Mouse (Mus musculus) forebrain, embryonic 13.5 days (tissue): ENCODE results near the gene Crip3. TPM values are rescaled to one million over a fixed set of nuclear protein-coding genes. Genes with fewer than 3 reads are reported as not detected.

Experiments used
- ATAC-seq: fragments of 200-750 bp; cut with Nextera tagmentation; 2 replicates; pipeline ENCODE4 v1.8.0; 2017
- H3K27ac ChIP-seq: fragments of 300-500 bp; sonication (generic); 2 replicates; pipeline ENCODE4 v1.5.1; 2015; ENCODE audit warnings: inconsistent platforms, mild to moderate bottlenecking, moderate library complexity
- H3K27me3 ChIP-seq: fragments of 300-500 bp; sonication (generic); 2 replicates; pipeline ENCODE4 v1.6.1; 2015; ENCODE audit warnings: mild to moderate bottlenecking, inconsistent platforms
- H3K36me3 ChIP-seq: fragments of 300-500 bp; sonication (generic); 2 replicates; pipeline ENCODE4 v1.6.1; 2015; ENCODE audit warnings: mild to moderate bottlenecking, inconsistent platforms; ENCODE audit not compliant: poor library complexity, severe bottlenecking
- H3K4me1 ChIP-seq: fragments of 300-500 bp; sonication (generic); 2 replicates; pipeline ENCODE4 v1.6.1; 2015; ENCODE audit warnings: inconsistent platforms
- H3K4me2 ChIP-seq: fragments of 300-500 bp; sonication (generic); 2 replicates; pipeline ENCODE4 v1.6.1; 2015; ENCODE audit warnings: inconsistent platforms, mild to moderate bottlenecking, moderate library complexity
- H3K4me3 ChIP-seq: fragments of 300-500 bp; sonication (generic); 2 replicates; pipeline ENCODE4 v1.5.1; 2015; ENCODE audit warnings: mild to moderate bottlenecking, inconsistent platforms
- H3K9ac ChIP-seq: fragments of 300-500 bp; sonication (generic); 2 replicates; pipeline ENCODE4 v1.6.1; 2015; ENCODE audit warnings: mild to moderate bottlenecking, inconsistent platforms
- H3K9me3 ChIP-seq: fragments of 300-500 bp; sonication (generic); replicated peaks from 2 replicates; pipeline ENCODE4 v1.6.1; 2016; ENCODE audit warnings: inconsistent platforms
- WGBS: fragments of 180-500 bp; shearing (Covaris S2); methylation state at CpG from one replicate; pipeline ENCODE4 v1.1.7; 2015; 5-methylcytosine and 5-hydroxymethylcytosine counted together
- polyA plus RNA-seq: library from polyadenylated mRNA; unstranded; fragments of >200 nt; fragmentation: Nextera tagmentation; extraction: Ambion mirVana; gene quantifications from 2 replicates; pipeline ENCODE4 v1.2.1, GENCODE M21; 2015

Gene Crip3
- polyA plus RNA-seq, 1 experiment from 2014 or later, result 0.75 TPM

- Histone ChIP-seq H3K36me3 (no peaks in the 10 kb centered on the region), H3K4me2 (no peak overlapping the region), H3K27me3 (peaks cover 8% of the 10 kb centered on the region), H3K27ac (no peak overlapping the region), H3K9me3 (no peaks in the 10 kb centered on the region), H3K4me1 (peaks cover 12% of the 10 kb centered on the region; the same call in 1 of the 2 replicates), H3K4me3 (no peak overlapping the region), H3K9ac (no peak overlapping the region)
- WGBS, result 25% methylated on average over 23 of the region's 23 CpGs
- peak; percentile 73 for ATAC-seq
Measured at GRCm38 (mm10) chr17:46436672-46437366, 8.1 kb downstream of the Crip3 start.

GRCm38 (mm10) chr17:46438298-46438873 is 9.7 kb downstream of the Crip3 start, which contains the start of gene Slc22a7:
TSS of gene Slc22a7 (minus strand) at chr17:46438457.
- 88% methylated on average over 4 of the region's 4 CpGs for WGBS
- Histone ChIP-seq H3K4me1 (peaks cover 12% of the 10 kb centered on the region; the same call in 1 of the 2 replicates), H3K27ac (no peak within 1 kb of the TSS), H3K36me3 (no peaks in the 10 kb centered on the region), H3K9me3 (no peaks in the 10 kb centered on the region), H3K27me3 (peaks cover 19% of the 10 kb centered on the region), H3K4me2 (no peak within 1 kb of the TSS), H3K9ac (no peak within 1 kb of the TSS), H3K4me3 (no peak within 1 kb of the TSS)
- no peak for ATAC-seq

GRCm38 (mm10) chr17:46439176-46439575 is 10.4 kb downstream of the Crip3 start:
- Histone ChIP-seq H3K4me2 (no peak overlapping the region), H3K27me3 (peaks cover 24% of the 10 kb centered on the region), H3K9ac (no peak overlapping the region), H3K36me3 (no peaks in the 10 kb centered on the region), H3K4me1 (peaks cover 7% of the 10 kb centered on the region; the same call in 1 of the 2 replicates), H3K9me3 (no peaks in the 10 kb centered on the region), H3K27ac (no peak overlapping the region), H3K4me3 (no peak overlapping the region)
- 96% methylated on average over 10 of the region's 10 CpGs for WGBS
- ATAC-seq, result no peak

- no peak for ATAC-seq
- Histone ChIP-seq H3K4me3 (no peak overlapping the region), H3K9me3 (no peaks in the 10 kb centered on the region)
Measured at GRCm38 (mm10) chr17:46444839-46445579, 16.3 kb downstream of the Crip3 start.

GRCm38 (mm10) chr17:46446264-46446663 is 17.5 kb downstream of the Crip3 start:
- no peak for ATAC-seq
- peaks cover 4% of the 10 kb centered on the region for H3K4me1 ChIP-seq
- 90% methylated on average over 16 of the region's 16 CpGs for WGBS

More at GRCm38 (mm10) chr17:46444839-46445579, 16.3 kb downstream of the Crip3 start:
- peaks cover 51% of the 10 kb centered on the region for H3K27me3 ChIP-seq
- peaks cover 15% of the 10 kb centered on the region; the same call in 1 of the 2 replicates for H3K36me3 ChIP-seq
- peak overlapping the region; percentile 32 for H3K4me2 ChIP-seq
- WGBS, result 1% methylated on average over 41 of the region's 50 CpGs
- no peak overlapping the region for H3K27ac ChIP-seq
- no peak overlapping the region for H3K9ac ChIP-seq
- peaks cover 4% of the 10 kb centered on the region for H3K4me1 ChIP-seq

GRCm38 (mm10) chr17:46452683-46453082 is 24.0 kb downstream of the Crip3 start:
- H3K4me2 ChIP-seq, result no peak overlapping the region
- no peak overlapping the region; the same call in 1 of the 2 replicates for H3K27ac ChIP-seq
- H3K36me3 ChIP-seq, result peaks cover 7% of the 10 kb centered on the region; the same call in 1 of the 2 replicates
- H3K9ac ChIP-seq, result no peak overlapping the region
- no peaks in the 10 kb centered on the region for H3K9me3 ChIP-seq
- H3K4me1 ChIP-seq, result peaks cover 35% of the 10 kb centered on the region
- peaks cover 30% of the 10 kb centered on the region for H3K27me3 ChIP-seq
- no peak overlapping the region for H3K4me3 ChIP-seq
- WGBS, result 35% methylated on average over 5 of the region's 5 CpGs
- no peak for ATAC-seq

More at GRCm38 (mm10) chr17:46446264-46446663, 17.5 kb downstream of the Crip3 start:
- H3K9me3 ChIP-seq, result no peaks in the 10 kb centered on the region
- no peak overlapping the region for H3K4me3 ChIP-seq
- peaks cover 18% of the 10 kb centered on the region; the same call in 1 of the 2 replicates for H3K36me3 ChIP-seq
- H3K27me3 ChIP-seq, result peaks cover 51% of the 10 kb centered on the region
- no peak overlapping the region for H3K27ac ChIP-seq
- H3K9ac ChIP-seq, result no peak overlapping the region
- H3K4me2 ChIP-seq, result no peak overlapping the region

GRCm38 (mm10) chr17:46453302-46453948 is 24.7 kb downstream of the Crip3 start:
- 7% methylated on average over 13 of the region's 13 CpGs for WGBS
- Histone ChIP-seq H3K9me3 (no peaks in the 10 kb centered on the region), H3K27me3 (peaks cover 34% of the 10 kb centered on the region), H3K4me2 (peak overlapping the region; percentile 72; the same call in 1 of the 2 replicates), H3K4me3 (0 out of 2 replicates have a peak overlapping the region, but pooled peaks have one; percentile 35), H3K9ac (0 out of 2 replicates have a peak overlapping the region, but pooled peaks have one; percentile 58), H3K27ac (no peak overlapping the region), H3K36me3 (peaks cover 8% of the 10 kb centered on the region), H3K4me1 (peaks cover 35% of the 10 kb centered on the region)
- ATAC-seq, result no peak

- Histone ChIP-seq H3K9ac (peak overlapping the region; percentile 58), H3K27me3 (peaks cover 34% of the 10 kb centered on the region), H3K4me1 (peaks cover 35% of the 10 kb centered on the region), H3K4me3 (peak overlapping the region; percentile 35), H3K27ac (no peak overlapping the region), H3K36me3 (peaks cover 14% of the 10 kb centered on the region), H3K9me3 (no peaks in the 10 kb centered on the region), H3K4me2 (peak overlapping the region; percentile 72)
- WGBS, result 2% methylated on average over 26 of the region's 26 CpGs
- ATAC-seq, result peak; percentile 20
Measured at GRCm38 (mm10) chr17:46453970-46454411, 25.3 kb downstream of the Crip3 start.

- Histone ChIP-seq H3K27me3 (peaks cover 34% of the 10 kb centered on the region), H3K27ac (no peak overlapping the region; the same call in 1 of the 2 replicates), H3K4me1 (peaks cover 35% of the 10 kb centered on the region), H3K36me3 (peaks cover 17% of the 10 kb centered on the region), H3K9me3 (no peaks in the 10 kb centered on the region), H3K4me2 (peak overlapping the region; percentile 72), H3K4me3 (peak overlapping the region; percentile 35), H3K9ac (peak overlapping the region; percentile 58)
- ATAC-seq, result peak; percentile 8; the same call in 1 of the 2 replicates
- WGBS, result under 1% methylated on average over 9 of the region's 9 CpGs
Measured at GRCm38 (mm10) chr17:46454539-46454938, 25.8 kb downstream of the Crip3 start.

GRCm38 (mm10) chr17:46455110-46455691 is 26.5 kb downstream of the Crip3 start:
- WGBS, result 2% methylated on average over 32 of the region's 33 CpGs
- ATAC-seq, result peak; percentile 61
- Histone ChIP-seq H3K9ac (peak overlapping the region; percentile 58), H3K4me3 (peak overlapping the region; percentile 35), H3K4me1 (peaks cover 36% of the 10 kb centered on the region), H3K9me3 (no peaks in the 10 kb centered on the region), H3K4me2 (peak overlapping the region; percentile 72), H3K27me3 (peaks cover 40% of the 10 kb centered on the region), H3K36me3 (peaks cover 24% of the 10 kb centered on the region), H3K27ac (no peak overlapping the region)

GRCm38 (mm10) chr17:46457791-46458190 is 29.1 kb downstream of the Crip3 start:
- ATAC-seq, result no peak
- WGBS, result 24% methylated on average over 10 of the region's 10 CpGs
- H3K27me3 ChIP-seq, result peaks cover 57% of the 10 kb centered on the region
- H3K4me2 ChIP-seq, result no peak overlapping the region
- peaks cover 34% of the 10 kb centered on the region for H3K36me3 ChIP-seq
- H3K4me1 ChIP-seq, result peaks cover 50% of the 10 kb centered on the region
- no peak overlapping the region for H3K4me3 ChIP-seq
- no peak overlapping the region for H3K27ac ChIP-seq
- no peak overlapping the region for H3K9ac ChIP-seq
- H3K9me3 ChIP-seq, result no peaks in the 10 kb centered on the region
